Mouse (Mus musculus) liver, embryonic 11.5 days (tissue): ENCODE results near the gene Lingo2. TPM values are rescaled to one million over a fixed set of nuclear protein-coding genes. Genes with fewer than 3 reads are reported as not detected.
"Not testable (repeated sequence)": the region's sequence is repeated elsewhere in the genome, so short reads cannot be mapped to it uniquely, and the experiment has no call there.

Source experiments
- ATAC-seq: fragments of 200-750 bp; cut with Nextera tagmentation; replicated peaks from 2 replicates; pipeline ENCODE4 v1.8.0; 2017; ENCODE audit warnings: moderate number of reproducible peaks, mild to moderate bottlenecking, moderate TSS enrichment, moderate library complexity; ENCODE audit not compliant: low FRiP score
- DNase-seq: peaks from one replicate; pipeline ENCODE4 v3.0.0-alpha.2; 2017; ENCODE audit warnings: low spot score
- H3K27ac ChIP-seq: fragments of 300-500 bp; sonication (generic); 2 replicates; pipeline ENCODE4 v1.5.1; 2014; ENCODE audit warnings: mild to moderate bottlenecking, low read depth, low read length, control low read depth
- H3K27me3 ChIP-seq: fragments of 300-500 bp; sonication (generic); replicated peaks from 2 replicates; pipeline ENCODE4 v1.6.1; 2014; ENCODE audit warnings: low read length, mixed read lengths; ENCODE audit not compliant: control insufficient read depth, insufficient read depth
- H3K36me3 ChIP-seq: fragments of 300-500 bp; sonication (generic); 2 replicates; pipeline ENCODE4 v1.6.1; 2014; ENCODE audit warnings: mild to moderate bottlenecking, low read length, moderate library complexity, mixed read lengths; ENCODE audit not compliant: control insufficient read depth, insufficient read depth
- H3K4me1 ChIP-seq: fragments of 300-500 bp; sonication (generic); replicated peaks from 2 replicates; pipeline ENCODE4 v1.6.1; 2014; ENCODE audit warnings: low read length, mixed read lengths; ENCODE audit not compliant: control insufficient read depth, insufficient read depth
- H3K4me2 ChIP-seq: fragments of 300-500 bp; sonication (generic); 2 replicates; pipeline ENCODE4 v1.6.1; 2014; ENCODE audit warnings: mild to moderate bottlenecking, control low read depth, moderate library complexity
- H3K4me3 ChIP-seq: fragments of 300-500 bp; sonication (generic); 2 replicates; pipeline ENCODE4 v1.5.1; 2014; ENCODE audit warnings: low read depth, low read length, control low read depth
- H3K9ac ChIP-seq: fragments of 300-500 bp; sonication (generic); 2 replicates; pipeline ENCODE4 v1.6.1; 2014; ENCODE audit warnings: low read depth, low read length, control low read depth
- H3K9me3 ChIP-seq: fragments of 300-500 bp; sonication (generic); 2 replicates; pipeline ENCODE4 v1.6.1; 2016; ENCODE audit warnings: low read length, inconsistent platforms, mixed read lengths; ENCODE audit not compliant: control insufficient read depth
- WGBS: fragments of 180-500 bp; shearing (Covaris S2); extraction: QIAGEN DNeasy Blood & Tissue Kit; methylation state at CpG from one replicate; pipeline ENCODE4 v1.1.7; 2014; 5-methylcytosine and 5-hydroxymethylcytosine counted together
- polyA plus RNA-seq: library from polyadenylated mRNA; unstranded; fragments of >200 nt; fragmentation: Nextera tagmentation; extraction: Ambion mirVana; gene quantifications from 2 replicates; pipeline ENCODE4 v1.2.1, GENCODE M21; 2014

The Lingo2 gene
- polyA plus RNA-seq, 1 experiment from 2014 or later = 0.18 TPM

- no peak overlapping the region for H3K4me3 ChIP-seq
- DNase-seq = no peak
- no peaks in the 10 kb centered on the region for H3K27me3 ChIP-seq
- H3K9me3 ChIP-seq = no peaks in the 10 kb centered on the region
- no peaks in the 10 kb centered on the region for H3K36me3 ChIP-seq
- H3K4me1 ChIP-seq = no peaks in the 10 kb centered on the region
- WGBS = 82% methylated on average over 4 of the region's 4 CpGs
- H3K9ac ChIP-seq = no peak overlapping the region
- no peak for ATAC-seq
- H3K27ac ChIP-seq = no peak overlapping the region
- no peak overlapping the region for H3K4me2 ChIP-seq
These were observed 856.1 kb downstream of the Lingo2 start for GRCm38 (mm10) chr4:36095482-36095881.

- no peaks in the 10 kb centered on the region for H3K4me1 ChIP-seq
- H3K27me3 ChIP-seq = no peaks in the 10 kb centered on the region
- H3K4me3 ChIP-seq = no peak overlapping the region
- WGBS = 82% methylated on average over 3 of the region's 3 CpGs
- H3K4me2 ChIP-seq = no peak overlapping the region
- DNase-seq = no peak
- H3K9me3 ChIP-seq = no peaks in the 10 kb centered on the region
- no peak overlapping the region for H3K27ac ChIP-seq
- no peak for ATAC-seq
- H3K9ac ChIP-seq = no peak overlapping the region
- no peaks in the 10 kb centered on the region for H3K36me3 ChIP-seq
These were observed 870.3 kb downstream of the Lingo2 start for GRCm38 (mm10) chr4:36081095-36081852.

- Histone ChIP-seq H3K27me3 (no peaks in the 10 kb centered on the region), H3K4me2 (no peak overlapping the region), H3K36me3 (no peaks in the 10 kb centered on the region), H3K4me1 (no peaks in the 10 kb centered on the region), H3K9ac (no peak overlapping the region), H3K9me3 (no peaks in the 10 kb centered on the region), H3K27ac (no peak overlapping the region), H3K4me3 (no peak overlapping the region)
- ATAC-seq (no peak), DNase-seq (no peak)
- WGBS = 79% methylated on average over 6 of the region's 6 CpGs
These were observed 872.5 kb downstream of the Lingo2 start for GRCm38 (mm10) chr4:36078910-36079525.

- H3K4me2 ChIP-seq, H3K27me3 ChIP-seq, H3K36me3 ChIP-seq, DNase-seq, H3K4me3 ChIP-seq, ATAC-seq, H3K27ac ChIP-seq, H3K9ac ChIP-seq, H3K4me1 ChIP-seq, H3K9me3 ChIP-seq: not testable (repeated sequence)
- 55% methylated on average over 1 of the region's 1 CpGs for WGBS
These were observed 886.8 kb downstream of the Lingo2 start for GRCm38 (mm10) chr4:36064701-36065100.

- DNase-seq (no peak), ATAC-seq (no peak)
- 71% methylated on average over 6 of the region's 6 CpGs for WGBS
- H3K27ac ChIP-seq = no peak overlapping the region
- no peaks in the 10 kb centered on the region for H3K9me3 ChIP-seq
- H3K27me3 ChIP-seq = no peaks in the 10 kb centered on the region
- no peak overlapping the region for H3K4me3 ChIP-seq
- H3K9ac ChIP-seq = no peak overlapping the region
- H3K36me3 ChIP-seq = no peaks in the 10 kb centered on the region
- H3K4me1 ChIP-seq = no peaks in the 10 kb centered on the region
- no peak overlapping the region for H3K4me2 ChIP-seq
These were observed 898.7 kb downstream of the Lingo2 start for GRCm38 (mm10) chr4:36052791-36053376.

GRCm38 (mm10) chr4:36040361-36040760, 911.2 kb downstream of the Lingo2 start:
- Histone ChIP-seq H3K27ac (no peak overlapping the region), H3K4me3 (no peak overlapping the region), H3K9me3 (no peaks in the 10 kb centered on the region), H3K4me2 (no peak overlapping the region), H3K4me1 (no peaks in the 10 kb centered on the region), H3K27me3 (no peaks in the 10 kb centered on the region), H3K9ac (no peak overlapping the region), H3K36me3 (no peaks in the 10 kb centered on the region)
- ATAC-seq = no peak
- no peak for DNase-seq
- 87% methylated on average over 3 of the region's 3 CpGs for WGBS

GRCm38 (mm10) chr4:36038742-36039141, 912.8 kb downstream of the Lingo2 start:
- no peaks in the 10 kb centered on the region for H3K9me3 ChIP-seq
- no peaks in the 10 kb centered on the region for H3K36me3 ChIP-seq
- no peak overlapping the region for H3K4me3 ChIP-seq
- no peaks in the 10 kb centered on the region for H3K27me3 ChIP-seq
- H3K4me2 ChIP-seq = no peak overlapping the region
- ATAC-seq (no peak), DNase-seq (no peak)
- no peak overlapping the region for H3K9ac ChIP-seq
- H3K27ac ChIP-seq = no peak overlapping the region
- WGBS = 89% methylated on average over 2 of the region's 2 CpGs
- no peaks in the 10 kb centered on the region for H3K4me1 ChIP-seq

- no peaks in the 10 kb centered on the region for H3K9me3 ChIP-seq
- no peaks in the 10 kb centered on the region for H3K36me3 ChIP-seq
- no peaks in the 10 kb centered on the region for H3K4me1 ChIP-seq
- no peaks in the 10 kb centered on the region for H3K27me3 ChIP-seq
- no peak overlapping the region for H3K27ac ChIP-seq
- WGBS = 72% methylated on average over 5 of the region's 5 CpGs
- H3K4me3 ChIP-seq = no peak overlapping the region
- no peak for ATAC-seq
- no peak overlapping the region for H3K9ac ChIP-seq
- DNase-seq = no peak
- no peak overlapping the region for H3K4me2 ChIP-seq
These were observed 919.5 kb downstream of the Lingo2 start for GRCm38 (mm10) chr4:36032039-36032438.

- H3K9ac ChIP-seq = no peak overlapping the region
- WGBS = 57% methylated on average over 4 of the region's 4 CpGs
- no peaks in the 10 kb centered on the region for H3K9me3 ChIP-seq
- H3K27me3 ChIP-seq = no peaks in the 10 kb centered on the region
- no peaks in the 10 kb centered on the region for H3K36me3 ChIP-seq
- H3K4me2 ChIP-seq = no peak overlapping the region
- H3K4me3 ChIP-seq = no peak overlapping the region
- DNase-seq = no peak
- no peak overlapping the region for H3K27ac ChIP-seq
- no peaks in the 10 kb centered on the region for H3K4me1 ChIP-seq
- ATAC-seq = no peak
These were observed 937.4 kb downstream of the Lingo2 start for GRCm38 (mm10) chr4:36014181-36014580.
